Mouse (Mus musculus): ENCODE data around the gene Trak1.

GRCm38 (mm10) chr9:121376094-121376493 is 78.8 kb downstream of the Trak1 start:
- TF ChIP-seq GATA1 (IDR thresholded peaks at IDR 0.05; ENCODE audit: borderline replicate concordance, low read length) (no peak), FLI1 (IDR thresholded peaks at IDR 0.05; ENCODE audit: low read length) (no peak)

Measured in megakaryocyte, embryonic 14.5 days (primary cell).